Mouse (Mus musculus): ENCODE measurements at regions not wholly inside any gene's neighbourhood (a gene's known extent, or its start where the extent isn't known, plus 50 kb on each side); places are given as distances from the start of the nearest gene placed in this dataset.

- Histone ChIP-seq H3K4me2 (ENCODE audit: low read length) (no peak overlapping the region), H3K9ac (replicated peaks; ENCODE audit: low read depth, low read length) (no peak overlapping the region), H3K36me3 (ENCODE audit: control insufficient read depth, insufficient read depth) (no peaks in the 10 kb centered on the region), H3K27me3 (replicated peaks; ENCODE audit: control insufficient read depth, insufficient read depth, low read length) (no peaks in the 10 kb centered on the region), H3K9me3 (ENCODE audit: control insufficient read depth, low read length) (no peaks in the 10 kb centered on the region), H3K27ac (ENCODE audit: low read length) (no peak overlapping the region), H3K4me1 (replicated peaks; ENCODE audit: control insufficient read depth, insufficient read depth, low read length) (peaks cover 16% of the 10 kb centered on the region), H3K4me3 (replicated peaks; ENCODE audit: low read length) (no peak overlapping the region)
- 84% methylated on average over 8 of the region's 8 CpGs for WGBS
- ATAC-seq = no peak
These were observed 277.3 kb upstream of the Gjb5 start for GRCm38 (mm10) chr4:127635262-127635661.

GRCm38 (mm10) chr4:127619870-127620269 lies 261.9 kb upstream of the Gjb5 start:
- WGBS = 12% methylated on average over 14 of the region's 14 CpGs
- no peak for ATAC-seq
- Histone ChIP-seq H3K36me3 (ENCODE audit: control insufficient read depth, insufficient read depth) (no peaks in the 10 kb centered on the region), H3K4me2 (ENCODE audit: low read length) (no peak overlapping the region), H3K4me3 (replicated peaks; ENCODE audit: low read length) (no peak overlapping the region), H3K27ac (ENCODE audit: low read length) (no peak overlapping the region), H3K27me3 (replicated peaks; ENCODE audit: control insufficient read depth, insufficient read depth, low read length) (no peaks in the 10 kb centered on the region), H3K9me3 (ENCODE audit: control insufficient read depth, low read length) (no peaks in the 10 kb centered on the region), H3K4me1 (replicated peaks; ENCODE audit: control insufficient read depth, insufficient read depth, low read length) (no peaks in the 10 kb centered on the region), H3K9ac (replicated peaks; ENCODE audit: low read depth, low read length) (no peak overlapping the region)

GRCm38 (mm10) chr4:127612761-127613160 lies 254.8 kb upstream of the Gjb5 start:
- no peak for ATAC-seq
- no peak overlapping the region for H3K27ac ChIP-seq (ENCODE audit: low read length)
- no peak overlapping the region for H3K4me2 ChIP-seq (ENCODE audit: low read length)
- H3K9ac ChIP-seq (replicated peaks; ENCODE audit: low read depth, low read length) = no peak overlapping the region
- no peak overlapping the region for H3K4me3 ChIP-seq (replicated peaks; ENCODE audit: low read length)
- no peaks in the 10 kb centered on the region for H3K27me3 ChIP-seq (replicated peaks; ENCODE audit: control insufficient read depth, insufficient read depth, low read length)
- no peaks in the 10 kb centered on the region for H3K4me1 ChIP-seq (replicated peaks; ENCODE audit: control insufficient read depth, insufficient read depth, low read length)
- WGBS = 61% methylated on average over 8 of the region's 8 CpGs
- H3K9me3 ChIP-seq (ENCODE audit: control insufficient read depth, low read length) = no peaks in the 10 kb centered on the region
- H3K36me3 ChIP-seq (ENCODE audit: control insufficient read depth, insufficient read depth) = no peaks in the 10 kb centered on the region

GRCm38 (mm10) chr4:127600919-127601318 lies 242.9 kb upstream of the Gjb5 start:
- 59% methylated on average over 8 of the region's 8 CpGs for WGBS
- peak overlapping the region; percentile 39; the same call in 1 of the 2 replicates for H3K27ac ChIP-seq (ENCODE audit: low read length)
- peaks cover 3% of the 10 kb centered on the region; the same call in 1 of the 2 replicates for H3K4me1 ChIP-seq (replicated peaks; ENCODE audit: control insufficient read depth, insufficient read depth, low read length)
- H3K36me3 ChIP-seq (ENCODE audit: control insufficient read depth, insufficient read depth) = no peaks in the 10 kb centered on the region
- H3K27me3 ChIP-seq (replicated peaks; ENCODE audit: control insufficient read depth, insufficient read depth, low read length) = no peaks in the 10 kb centered on the region
- H3K9me3 ChIP-seq (ENCODE audit: control insufficient read depth, low read length) = no peaks in the 10 kb centered on the region
- peak; percentile 50; the same call in 1 of the 2 replicates for ATAC-seq
- no peak overlapping the region for H3K4me3 ChIP-seq (replicated peaks; ENCODE audit: low read length)
- H3K9ac ChIP-seq (replicated peaks; ENCODE audit: low read depth, low read length) = no peak overlapping the region
- no peak overlapping the region for H3K4me2 ChIP-seq (ENCODE audit: low read length)

GRCm38 (mm10) chr4:127598610-127599009 lies 240.6 kb upstream of the Gjb5 start:
- no peaks in the 10 kb centered on the region for H3K27me3 ChIP-seq (replicated peaks; ENCODE audit: control insufficient read depth, insufficient read depth, low read length)
- peaks cover 3% of the 10 kb centered on the region; the same call in 1 of the 2 replicates for H3K4me1 ChIP-seq (replicated peaks; ENCODE audit: control insufficient read depth, insufficient read depth, low read length)
- no peak overlapping the region for H3K4me3 ChIP-seq (replicated peaks; ENCODE audit: low read length)
- H3K9me3 ChIP-seq (ENCODE audit: control insufficient read depth, low read length) = no peaks in the 10 kb centered on the region
- no peak overlapping the region for H3K27ac ChIP-seq (ENCODE audit: low read length)
- no peak for ATAC-seq
- H3K36me3 ChIP-seq (ENCODE audit: control insufficient read depth, insufficient read depth) = no peaks in the 10 kb centered on the region
- no peak overlapping the region for H3K9ac ChIP-seq (replicated peaks; ENCODE audit: low read depth, low read length)
- 61% methylated on average over 3 of the region's 3 CpGs for WGBS
- no peak overlapping the region for H3K4me2 ChIP-seq (ENCODE audit: low read length)

- 73% methylated on average over 8 of the region's 8 CpGs for WGBS
- Histone ChIP-seq H3K4me3 (replicated peaks; ENCODE audit: low read length) (no peak overlapping the region), H3K9ac (replicated peaks; ENCODE audit: low read depth, low read length) (no peak overlapping the region), H3K4me2 (ENCODE audit: low read length) (no peak overlapping the region), H3K9me3 (ENCODE audit: control insufficient read depth, low read length) (no peaks in the 10 kb centered on the region), H3K27ac (ENCODE audit: low read length) (no peak overlapping the region), H3K4me1 (replicated peaks; ENCODE audit: control insufficient read depth, insufficient read depth, low read length) (no peaks in the 10 kb centered on the region), H3K27me3 (replicated peaks; ENCODE audit: control insufficient read depth, insufficient read depth, low read length) (no peaks in the 10 kb centered on the region), H3K36me3 (ENCODE audit: control insufficient read depth, insufficient read depth) (no peaks in the 10 kb centered on the region)
- ATAC-seq = no peak
These were observed 236.1 kb upstream of the Gjb5 start for GRCm38 (mm10) chr4:127594081-127594480.

GRCm38 (mm10) chr4:127591540-127591939 lies 233.6 kb upstream of the Gjb5 start:
- 0 out of 2 replicates have a peak, but pooled peaks cover 2% of the 10 kb centered on the region for H3K9me3 ChIP-seq (ENCODE audit: control insufficient read depth, low read length)
- no peak overlapping the region for H3K27ac ChIP-seq (ENCODE audit: low read length)
- no peak for ATAC-seq
- H3K27me3 ChIP-seq (replicated peaks; ENCODE audit: control insufficient read depth, insufficient read depth, low read length) = no peaks in the 10 kb centered on the region
- H3K4me2 ChIP-seq (ENCODE audit: low read length) = no peak overlapping the region
- no peaks in the 10 kb centered on the region for H3K36me3 ChIP-seq (ENCODE audit: control insufficient read depth, insufficient read depth)
- WGBS = 49% methylated on average over 3 of the region's 3 CpGs
- H3K4me1 ChIP-seq (replicated peaks; ENCODE audit: control insufficient read depth, insufficient read depth, low read length) = no peaks in the 10 kb centered on the region
- no peak overlapping the region for H3K4me3 ChIP-seq (replicated peaks; ENCODE audit: low read length)
- no peak overlapping the region for H3K9ac ChIP-seq (replicated peaks; ENCODE audit: low read depth, low read length)

- ATAC-seq = no peak
These were observed 228.8 kb upstream of the Gjb5 start for GRCm38 (mm10) chr4:127586822-127587221.

GRCm38 (mm10) chr4:127576521-127576920 lies 218.5 kb upstream of the Gjb5 start:
- WGBS = 75% methylated on average over 3 of the region's 3 CpGs
- Histone ChIP-seq H3K36me3 (ENCODE audit: control insufficient read depth, insufficient read depth) (no peaks in the 10 kb centered on the region), H3K4me1 (replicated peaks; ENCODE audit: control insufficient read depth, insufficient read depth, low read length) (no peaks in the 10 kb centered on the region), H3K4me2 (ENCODE audit: low read length) (no peak overlapping the region), H3K9me3 (ENCODE audit: control insufficient read depth, low read length) (no peaks in the 10 kb centered on the region), H3K9ac (replicated peaks; ENCODE audit: low read depth, low read length) (no peak overlapping the region), H3K27me3 (replicated peaks; ENCODE audit: control insufficient read depth, insufficient read depth, low read length) (no peaks in the 10 kb centered on the region), H3K27ac (ENCODE audit: low read length) (no peak overlapping the region; the same call in 1 of the 2 replicates), H3K4me3 (replicated peaks; ENCODE audit: low read length) (no peak overlapping the region)
- ATAC-seq = peak; percentile 43; the same call in 1 of the 2 replicates

More at GRCm38 (mm10) chr4:127586822-127587221, 228.8 kb upstream of the Gjb5 start:
- no peaks in the 10 kb centered on the region for H3K4me1 ChIP-seq (replicated peaks; ENCODE audit: control insufficient read depth, insufficient read depth, low read length)
- 0 out of 2 replicates have a peak, but pooled peaks cover 2% of the 10 kb centered on the region for H3K9me3 ChIP-seq (ENCODE audit: control insufficient read depth, low read length)
- no peak overlapping the region for H3K9ac ChIP-seq (replicated peaks; ENCODE audit: low read depth, low read length)
- WGBS = 75% methylated on average over 4 of the region's 4 CpGs
- H3K36me3 ChIP-seq (ENCODE audit: control insufficient read depth, insufficient read depth) = no peaks in the 10 kb centered on the region
- no peaks in the 10 kb centered on the region for H3K27me3 ChIP-seq (replicated peaks; ENCODE audit: control insufficient read depth, insufficient read depth, low read length)
- no peak overlapping the region for H3K27ac ChIP-seq (ENCODE audit: low read length)
- H3K4me3 ChIP-seq (replicated peaks; ENCODE audit: low read length) = no peak overlapping the region
- no peak overlapping the region for H3K4me2 ChIP-seq (ENCODE audit: low read length)

GRCm38 (mm10) chr4:127562602-127563001 lies 204.6 kb upstream of the Gjb5 start:
- Histone ChIP-seq H3K36me3 (ENCODE audit: control insufficient read depth, insufficient read depth) (no peaks in the 10 kb centered on the region), H3K27ac (ENCODE audit: low read length) (no peak overlapping the region), H3K9ac (replicated peaks; ENCODE audit: low read depth, low read length) (no peak overlapping the region), H3K4me1 (replicated peaks; ENCODE audit: control insufficient read depth, insufficient read depth, low read length) (no peaks in the 10 kb centered on the region), H3K4me3 (replicated peaks; ENCODE audit: low read length) (no peak overlapping the region), H3K27me3 (replicated peaks; ENCODE audit: control insufficient read depth, insufficient read depth, low read length) (no peaks in the 10 kb centered on the region), H3K4me2 (ENCODE audit: low read length) (no peak overlapping the region), H3K9me3 (ENCODE audit: control insufficient read depth, low read length) (no peaks in the 10 kb centered on the region)
- WGBS = 87% methylated on average over 5 of the region's 5 CpGs
- ATAC-seq = no peak

Data from forebrain, embryonic 16.5 days (tissue).